Mouse (Mus musculus): ENCODE measurements around the gene Btn1a1. TPM values are rescaled to one million over a fixed set of nuclear protein-coding genes. Genes with fewer than 3 reads are reported as not detected.

Btn1a1 gene
- 0.04 TPM in 1 of 2 replicates, not detected in the other for polyA plus RNA-seq (2015; fragmentation: Nextera tagmentation; extraction: Ambion mirVana)

DNA sequence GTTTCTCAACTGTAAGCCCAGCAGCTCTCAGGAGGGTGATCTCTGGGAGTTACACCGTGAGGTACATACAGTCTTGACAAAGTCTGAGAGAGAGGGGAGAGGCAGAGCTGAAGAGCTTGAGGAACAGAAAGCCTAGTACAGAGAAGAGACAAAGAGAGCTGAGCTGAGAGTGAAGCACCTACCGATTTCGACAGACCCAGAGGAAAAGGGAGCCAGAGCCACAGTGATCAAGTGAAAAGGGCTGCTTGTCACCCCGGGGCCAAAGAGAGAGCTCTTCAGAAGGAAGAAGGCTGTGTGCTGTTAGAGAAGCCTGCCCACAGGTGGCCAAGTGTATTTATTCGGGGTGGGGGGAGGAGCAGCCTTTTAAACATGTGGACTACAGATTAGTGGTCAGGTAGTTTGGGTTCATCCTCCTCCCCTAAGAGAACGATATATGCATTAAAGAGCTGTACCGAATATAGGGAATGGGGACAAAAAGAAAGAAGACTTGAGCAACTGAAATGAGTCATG lies at the start of gene Btn1a1:
Gene Btn1a1, minus strand, starts transcription at position 302 of the 510 bp plus-strand sequence.
- peaks cover 19% of the 10 kb centered on the region for H3K4me1 ChIP-seq
- WGBS = 2% methylated on average over 7 of the region's 7 CpGs
- H3K4me2 ChIP-seq (replicated peaks) = peak within 1 kb of the TSS; percentile 81
- ATAC-seq (ENCODE audit: insufficient number of reproducible peaks, low FRiP score, low TSS enrichment, low read depth) = no peak
- H3K9me3 ChIP-seq (replicated peaks) = no peaks in the 10 kb centered on the region
- H3K36me3 ChIP-seq = no peaks in the 10 kb centered on the region
- H3K9ac ChIP-seq = peak within 1 kb of the TSS; percentile 5; the same call in 1 of the 2 replicates
- no peaks in the 10 kb centered on the region for H3K27me3 ChIP-seq
- no peak within 1 kb of the TSS for H3K27ac ChIP-seq (replicated peaks)
- peak within 1 kb of the TSS; percentile 57 for H3K4me3 ChIP-seq (replicated peaks)

DNA sequence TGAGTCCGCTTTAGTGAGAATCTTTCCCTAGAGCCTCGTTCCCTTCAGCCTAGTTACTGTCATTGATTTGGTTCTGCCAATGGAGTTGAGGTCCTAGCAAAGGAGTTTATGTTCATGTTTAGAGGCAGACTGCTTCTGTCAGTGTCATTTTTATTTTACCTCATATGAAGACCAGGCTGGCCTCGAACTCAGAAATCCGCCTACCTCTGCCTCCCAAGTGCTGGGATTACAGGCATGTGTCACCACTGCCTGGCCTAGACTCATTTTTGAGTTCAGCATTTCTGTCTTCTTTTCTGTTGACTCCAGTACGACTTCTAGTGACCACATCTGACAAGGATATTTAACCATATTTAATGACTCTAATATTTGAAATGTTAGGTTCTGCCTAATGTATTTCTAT lies 49.6 kb upstream of the Btn1a1 start:
- Histone ChIP-seq H3K36me3 (no peaks in the 10 kb centered on the region), H3K4me2 (replicated peaks) (no peak overlapping the region), H3K27ac (replicated peaks) (no peak overlapping the region), H3K4me1 (0 out of 2 replicates have a peak, but pooled peaks cover 5% of the 10 kb centered on the region), H3K4me3 (replicated peaks) (no peak overlapping the region), H3K9ac (no peak overlapping the region), H3K27me3 (no peaks in the 10 kb centered on the region), H3K9me3 (replicated peaks) (no peaks in the 10 kb centered on the region)
- ATAC-seq (ENCODE audit: insufficient number of reproducible peaks, low FRiP score, low TSS enrichment, low read depth) = no peak
- WGBS = 70% methylated on average over 5 of the region's 5 CpGs

DNA sequence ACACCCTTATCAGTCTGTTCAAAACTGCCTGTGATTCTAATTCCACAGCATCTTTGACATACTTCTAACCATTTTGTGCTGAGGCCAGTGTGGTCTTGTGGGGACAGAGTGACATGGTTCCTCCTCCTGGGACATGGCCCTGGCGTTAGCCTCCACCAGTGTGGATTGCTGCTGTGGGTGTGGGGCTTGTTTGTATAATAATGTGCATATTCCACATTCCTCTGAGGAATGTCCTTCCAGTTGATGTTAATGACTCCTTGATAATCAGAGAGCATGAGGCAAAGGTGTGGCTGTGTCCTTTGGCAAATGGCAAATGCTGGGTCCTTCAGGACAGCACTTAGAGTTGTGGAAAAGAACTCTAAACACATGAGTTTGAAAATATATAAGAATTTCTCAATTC lies 47.8 kb upstream of the Btn1a1 start:
- Histone ChIP-seq H3K9me3 (replicated peaks) (no peaks in the 10 kb centered on the region), H3K4me3 (replicated peaks) (no peak overlapping the region), H3K4me2 (replicated peaks) (no peak overlapping the region), H3K27ac (replicated peaks) (no peak overlapping the region), H3K27me3 (no peaks in the 10 kb centered on the region), H3K4me1 (0 out of 2 replicates have a peak, but pooled peaks cover 5% of the 10 kb centered on the region), H3K9ac (no peak overlapping the region), H3K36me3 (no peaks in the 10 kb centered on the region)
- ATAC-seq (ENCODE audit: insufficient number of reproducible peaks, low FRiP score, low TSS enrichment, low read depth) = no peak
- 81% methylated on average over 1 of the region's 1 CpGs for WGBS

DNA sequence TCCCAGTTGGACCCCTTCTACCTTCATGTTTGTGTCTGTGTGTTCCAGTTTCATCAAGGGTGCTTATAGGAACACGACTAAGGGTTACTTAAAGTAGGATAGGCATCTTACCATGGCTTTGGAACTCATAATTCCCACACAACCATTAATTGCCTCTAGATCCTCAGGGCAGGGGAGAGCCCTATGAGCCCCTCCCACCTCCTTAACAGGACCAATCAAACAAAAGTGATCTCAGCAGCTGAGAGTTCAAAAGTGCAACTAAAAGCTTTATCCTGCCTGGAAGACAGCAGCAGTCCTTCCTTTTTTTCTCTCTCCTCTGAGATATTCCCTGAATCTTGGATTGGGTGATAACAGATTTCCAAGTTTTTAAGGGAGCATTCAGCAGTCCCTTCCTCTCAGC lies 44.4 kb upstream of the Btn1a1 start:
- no peak for ATAC-seq (ENCODE audit: insufficient number of reproducible peaks, low FRiP score, low TSS enrichment, low read depth)
- H3K4me2 ChIP-seq (replicated peaks) = no peak overlapping the region
- H3K4me1 ChIP-seq = peaks cover 12% of the 10 kb centered on the region; the same call in 1 of the 2 replicates
- no peak overlapping the region for H3K27ac ChIP-seq (replicated peaks)
- H3K36me3 ChIP-seq = no peaks in the 10 kb centered on the region
- no peaks in the 10 kb centered on the region for H3K27me3 ChIP-seq
- 30% methylated on average over 1 of the region's 1 CpGs for WGBS
- H3K9me3 ChIP-seq (replicated peaks) = no peaks in the 10 kb centered on the region
- no peak overlapping the region for H3K9ac ChIP-seq
- H3K4me3 ChIP-seq (replicated peaks) = no peak overlapping the region

DNA sequence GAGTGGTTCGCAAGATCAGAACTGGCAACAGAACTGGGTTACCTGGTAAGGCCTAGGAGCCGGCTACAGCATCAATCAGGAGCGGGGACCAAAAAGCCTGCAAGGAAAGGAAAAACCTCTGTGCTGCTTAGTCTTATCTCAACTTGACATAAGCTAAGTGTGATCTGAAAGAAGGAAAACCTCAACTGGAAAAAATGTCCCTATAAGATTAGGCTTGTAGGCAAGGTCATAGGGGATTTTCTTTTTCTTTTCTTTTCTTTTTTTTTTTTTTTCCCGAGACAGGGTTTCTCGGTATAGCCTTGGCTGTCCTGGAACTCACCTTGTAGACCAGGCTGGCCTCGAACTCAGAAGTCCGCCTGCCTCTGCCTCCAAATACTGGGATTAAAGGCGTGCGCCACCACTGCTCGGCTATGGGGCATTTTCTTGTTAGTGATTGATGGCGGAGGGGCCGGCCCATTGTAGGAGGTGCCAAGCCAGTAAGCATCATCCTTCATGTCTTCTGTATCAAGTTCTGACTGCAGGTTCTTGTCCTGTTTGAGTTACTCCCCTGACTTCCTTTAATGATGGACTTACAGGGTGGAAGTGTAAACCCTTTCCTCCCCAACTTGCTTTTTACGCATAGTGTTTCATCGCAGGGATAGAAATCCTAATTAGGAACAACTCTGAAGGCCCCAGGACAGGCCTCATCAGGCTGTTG lies 41.3 kb upstream of the Btn1a1 start:
- no peaks in the 10 kb centered on the region for H3K9me3 ChIP-seq (replicated peaks)
- no peak overlapping the region for H3K4me3 ChIP-seq (replicated peaks)
- no peak overlapping the region for H3K9ac ChIP-seq
- peak overlapping the region; percentile 15; the same call in 1 of the 2 replicates for H3K4me2 ChIP-seq (replicated peaks)
- WGBS = 30% methylated on average over 14 of the region's 14 CpGs
- H3K27ac ChIP-seq (replicated peaks) = no peak overlapping the region
- H3K36me3 ChIP-seq = no peaks in the 10 kb centered on the region
- H3K27me3 ChIP-seq = no peaks in the 10 kb centered on the region
- H3K4me1 ChIP-seq = peaks cover 17% of the 10 kb centered on the region; the same call in 1 of the 2 replicates
- no peak for ATAC-seq (ENCODE audit: insufficient number of reproducible peaks, low FRiP score, low TSS enrichment, low read depth)

DNA sequence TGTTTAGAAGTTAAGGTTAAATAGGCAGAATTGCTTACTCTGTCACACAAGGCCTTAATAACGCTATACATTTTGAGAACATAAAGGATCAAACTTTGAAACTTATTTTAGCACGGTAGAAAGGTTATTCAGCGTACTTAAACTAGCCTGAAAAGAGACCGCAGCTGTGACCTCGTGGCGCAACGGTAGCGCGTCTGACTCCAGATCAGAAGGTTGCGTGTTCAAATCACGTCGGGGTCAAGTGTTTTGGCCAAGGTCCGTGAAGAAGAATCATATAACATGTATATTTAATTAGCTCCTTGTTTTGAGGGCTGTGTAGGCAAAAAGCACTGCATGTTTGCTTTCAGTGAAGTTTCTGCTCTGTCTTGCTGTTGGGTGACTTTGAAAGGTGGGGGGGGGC lies 40.6 kb upstream of the Btn1a1 start:
- Histone ChIP-seq H3K4me2 (replicated peaks) (peak overlapping the region; percentile 48), H3K36me3 (no peaks in the 10 kb centered on the region), H3K9ac (no peak overlapping the region), H3K9me3 (replicated peaks) (no peaks in the 10 kb centered on the region), H3K4me3 (replicated peaks) (peak overlapping the region; percentile 26), H3K27ac (replicated peaks) (no peak overlapping the region), H3K27me3 (no peaks in the 10 kb centered on the region), H3K4me1 (peaks cover 17% of the 10 kb centered on the region; the same call in 1 of the 2 replicates)
- WGBS = 10% methylated on average over 13 of the region's 13 CpGs
- ATAC-seq (ENCODE audit: insufficient number of reproducible peaks, low FRiP score, low TSS enrichment, low read depth) = no peak

DNA sequence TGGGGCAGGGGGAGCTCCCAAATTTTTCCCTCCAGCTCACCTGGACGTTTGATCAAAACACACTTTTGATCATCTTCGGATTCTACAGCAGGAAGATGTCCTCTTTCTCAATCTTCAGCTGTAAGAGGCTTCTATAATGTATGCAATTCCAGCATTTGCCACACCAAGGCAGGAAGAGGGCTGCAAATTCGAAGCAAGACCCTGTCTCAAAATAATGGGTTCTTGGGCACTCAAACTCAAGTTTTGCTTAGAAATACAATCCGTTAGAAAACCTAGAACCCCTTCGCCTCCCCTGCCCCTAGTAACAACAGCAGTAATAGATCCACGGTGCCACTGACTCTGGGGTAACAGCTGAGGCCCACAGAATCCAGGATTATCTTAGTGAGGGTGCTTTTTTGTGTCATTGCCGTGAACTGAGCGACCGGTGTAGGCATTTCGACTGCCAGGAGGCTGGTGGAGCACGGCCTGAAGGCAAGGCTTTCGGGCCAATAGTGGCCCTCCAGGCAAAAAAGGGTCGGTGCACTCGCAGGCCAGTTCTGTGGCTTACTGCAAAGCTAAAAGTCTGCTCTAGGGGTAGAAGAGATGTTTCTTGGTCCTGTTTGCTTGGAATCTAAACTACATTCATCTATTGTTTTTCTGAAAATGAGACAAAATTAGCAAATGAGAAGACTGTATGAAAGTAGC lies 40.1 kb upstream of the Btn1a1 start:
- Histone ChIP-seq H3K4me3 (replicated peaks) (peak overlapping the region; percentile 26), H3K27ac (replicated peaks) (no peak overlapping the region), H3K9me3 (replicated peaks) (no peaks in the 10 kb centered on the region), H3K36me3 (no peaks in the 10 kb centered on the region), H3K4me2 (replicated peaks) (peak overlapping the region; percentile 48), H3K27me3 (no peaks in the 10 kb centered on the region), H3K9ac (no peak overlapping the region), H3K4me1 (peaks cover 17% of the 10 kb centered on the region; the same call in 1 of the 2 replicates)
- WGBS = 11% methylated on average over 14 of the region's 14 CpGs
- ATAC-seq (ENCODE audit: insufficient number of reproducible peaks, low FRiP score, low TSS enrichment, low read depth) = no peak

DNA sequence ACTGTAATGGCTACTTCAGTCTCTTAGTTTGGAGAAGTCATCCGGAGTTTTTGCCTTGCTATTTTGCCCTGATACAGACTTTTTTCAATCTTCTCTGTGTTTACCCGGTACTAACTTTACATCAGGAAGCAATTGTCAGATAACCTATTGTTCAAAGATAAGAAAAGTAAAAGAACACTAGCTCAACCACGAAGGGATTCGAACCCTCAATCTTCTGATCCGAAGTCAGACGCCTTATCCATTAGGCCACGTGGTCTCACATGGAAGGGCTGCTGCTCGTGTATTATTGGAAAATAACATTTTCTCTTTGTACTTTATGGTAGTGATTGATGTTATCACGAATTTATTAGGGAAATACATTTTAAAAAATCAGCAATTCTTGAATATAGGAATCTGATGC lies 38.1 kb upstream of the Btn1a1 start:
- H3K4me1 ChIP-seq = peaks cover 22% of the 10 kb centered on the region; the same call in 1 of the 2 replicates
- H3K4me3 ChIP-seq (replicated peaks) = no peak overlapping the region
- H3K27me3 ChIP-seq = no peaks in the 10 kb centered on the region
- 2% methylated on average over 9 of the region's 9 CpGs for WGBS
- peak overlapping the region; percentile 19; the same call in 1 of the 2 replicates for H3K4me2 ChIP-seq (replicated peaks)
- H3K9ac ChIP-seq = no peak overlapping the region
- H3K9me3 ChIP-seq (replicated peaks) = no peaks in the 10 kb centered on the region
- H3K27ac ChIP-seq (replicated peaks) = no peak overlapping the region
- no peaks in the 10 kb centered on the region for H3K36me3 ChIP-seq
- ATAC-seq (ENCODE audit: insufficient number of reproducible peaks, low FRiP score, low TSS enrichment, low read depth) = no peak

DNA sequence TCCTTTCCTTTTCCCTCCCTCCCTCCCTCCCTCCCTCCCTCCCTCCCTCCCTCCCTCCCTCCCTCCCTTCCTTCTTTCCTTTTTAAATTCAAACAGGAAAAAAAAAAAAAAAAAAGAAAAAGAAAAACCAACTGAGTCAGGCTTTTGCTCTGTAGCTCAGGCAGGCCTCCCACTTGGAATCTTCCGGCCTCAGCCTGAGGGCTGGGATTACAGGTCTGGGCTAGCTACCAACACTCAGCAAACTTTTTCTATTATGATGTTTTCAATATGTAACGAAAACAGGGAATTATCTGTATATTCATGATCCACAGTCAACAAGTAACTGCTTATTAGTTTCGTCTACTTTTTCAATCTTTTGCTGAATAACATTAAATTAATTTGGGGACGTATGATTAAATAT lies 37.2 kb upstream of the Btn1a1 start:
- ATAC-seq (ENCODE audit: insufficient number of reproducible peaks, low FRiP score, low TSS enrichment, low read depth) = no peak
- H3K27me3 ChIP-seq = no peaks in the 10 kb centered on the region
- WGBS = 29% methylated on average over 4 of the region's 4 CpGs

DNA sequence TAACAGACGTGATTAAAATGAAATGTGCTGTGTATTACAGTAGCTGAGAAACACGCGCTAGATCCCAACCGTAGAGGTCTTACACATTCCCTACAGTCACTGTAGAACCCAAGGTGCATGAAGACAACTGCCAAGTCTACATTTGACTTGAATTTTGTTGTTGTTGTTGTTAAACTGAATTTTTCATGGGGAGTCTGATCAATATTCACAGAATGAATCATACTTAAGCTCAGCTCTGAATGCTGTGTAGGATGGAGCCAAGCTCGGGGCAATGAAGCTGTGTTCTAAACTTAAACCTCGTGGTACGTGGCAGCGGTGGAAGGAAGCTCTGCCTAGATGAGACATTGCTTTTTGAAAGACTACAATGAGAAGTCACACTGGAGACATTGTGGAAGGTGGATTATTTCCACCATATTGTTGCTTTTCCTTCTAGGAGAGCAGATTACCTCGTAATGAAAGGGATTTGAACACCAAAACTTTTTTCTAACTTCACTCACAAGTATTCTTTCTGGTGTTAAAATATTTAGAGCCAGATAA lies 36.4 kb upstream of the Btn1a1 start:
- Histone ChIP-seq H3K4me2 (replicated peaks) (peak overlapping the region; percentile 9), H3K27ac (replicated peaks) (no peak overlapping the region), H3K9me3 (replicated peaks) (no peaks in the 10 kb centered on the region), H3K27me3 (no peaks in the 10 kb centered on the region), H3K4me1 (peaks cover 26% of the 10 kb centered on the region; the same call in 1 of the 2 replicates), H3K4me3 (replicated peaks) (no peak overlapping the region), H3K9ac (no peak overlapping the region), H3K36me3 (no peaks in the 10 kb centered on the region)
- WGBS = 29% methylated on average over 9 of the region's 9 CpGs
- ATAC-seq (ENCODE audit: insufficient number of reproducible peaks, low FRiP score, low TSS enrichment, low read depth) = no peak

More for the DNA sequence above, 37.2 kb upstream of the Btn1a1 start:
- Histone ChIP-seq H3K4me2 (replicated peaks) (no peak overlapping the region), H3K4me3 (replicated peaks) (no peak overlapping the region), H3K36me3 (no peaks in the 10 kb centered on the region), H3K27ac (replicated peaks) (no peak overlapping the region), H3K9me3 (replicated peaks) (no peaks in the 10 kb centered on the region), H3K4me1 (peaks cover 29% of the 10 kb centered on the region; the same call in 1 of the 2 replicates), H3K9ac (no peak overlapping the region)

DNA sequence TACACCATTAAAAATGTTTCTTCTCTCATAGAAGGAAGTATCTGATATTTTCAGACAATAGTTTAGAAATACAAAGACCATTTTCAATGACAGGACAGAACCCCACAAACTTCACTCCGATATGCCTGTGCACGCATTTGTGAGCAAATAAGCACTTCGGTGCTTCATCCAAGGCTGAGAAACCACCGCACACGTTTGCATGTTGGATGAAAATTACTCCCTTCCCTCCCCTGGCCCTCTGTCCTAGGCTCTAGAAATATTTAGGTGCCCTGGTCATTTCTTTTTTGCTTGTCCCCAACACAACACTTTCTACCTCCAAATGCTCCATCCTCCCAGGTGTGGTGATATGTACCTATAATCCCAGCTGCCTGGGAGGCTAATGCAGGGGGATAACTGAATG lies 35.8 kb upstream of the Btn1a1 start:
- ATAC-seq (ENCODE audit: insufficient number of reproducible peaks, low FRiP score, low TSS enrichment, low read depth) = no peak
- no peaks in the 10 kb centered on the region for H3K27me3 ChIP-seq

More for the DNA sequence above, 35.8 kb upstream of the Btn1a1 start:
- Histone ChIP-seq H3K4me2 (replicated peaks) (peak overlapping the region; percentile 9), H3K4me1 (peaks cover 26% of the 10 kb centered on the region; the same call in 1 of the 2 replicates), H3K36me3 (no peaks in the 10 kb centered on the region), H3K9ac (no peak overlapping the region), H3K27ac (replicated peaks) (no peak overlapping the region), H3K4me3 (replicated peaks) (no peak overlapping the region), H3K9me3 (replicated peaks) (no peaks in the 10 kb centered on the region)
- 19% methylated on average over 5 of the region's 5 CpGs for WGBS

All from embryonic facial prominence, embryonic 15.5 days (tissue).